Mouse (Mus musculus): ENCODE measurements at regions not wholly inside any gene's neighbourhood (a gene's known extent, or its start where the extent isn't known, plus 50 kb on each side); places are given as distances from the start of the nearest gene placed in this dataset.
"Not testable (repeated sequence)": the region's sequence is repeated elsewhere in the genome, so short reads cannot be mapped to it uniquely, and the experiment has no call there.

DNA sequence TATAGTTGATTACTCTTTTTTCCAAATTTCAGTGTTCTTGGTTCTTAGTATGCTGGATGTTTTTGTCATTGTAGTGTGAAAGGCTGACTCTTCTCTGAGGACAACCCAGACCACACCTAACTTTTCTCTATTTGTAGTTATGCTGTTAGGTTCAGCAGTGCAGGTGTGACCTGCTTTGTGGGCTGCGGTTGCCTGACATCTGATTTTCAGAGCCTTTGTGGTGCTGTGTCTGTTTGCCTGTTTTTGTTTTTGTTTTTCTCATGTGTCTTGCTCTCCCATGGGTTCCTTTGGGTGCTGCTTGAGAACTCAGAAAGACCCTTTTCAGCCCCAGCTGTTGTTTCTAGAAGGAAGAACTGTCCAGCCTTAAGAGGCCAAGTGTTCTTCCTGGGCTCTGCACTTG is 52.0 kb upstream of the Trpm1 start:
- DNase-seq (ENCODE audit: low spot score in 2 of 2): no peak

DNA sequence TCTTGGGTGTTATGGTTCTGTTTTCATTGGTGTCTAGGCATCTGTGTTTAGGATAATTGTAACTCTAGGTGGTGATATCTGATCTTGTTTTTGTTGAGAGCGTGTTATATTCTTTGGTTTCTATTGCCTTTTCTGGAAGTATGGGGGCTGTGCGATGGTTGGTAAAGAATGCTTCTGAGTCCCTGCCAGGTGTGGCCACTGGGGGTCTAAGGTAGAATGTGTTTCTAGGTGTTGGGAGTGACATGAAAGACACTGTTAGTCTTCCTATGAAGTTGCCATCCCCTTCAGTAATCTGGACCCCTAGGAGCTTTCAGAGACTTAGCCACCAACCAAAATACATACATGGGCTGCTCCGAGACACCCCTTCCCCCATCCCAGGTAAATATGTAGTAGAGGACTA is 54.0 kb upstream of the Trpm1 start:
- DNase-seq (ENCODE audit: low spot score in 2 of 2): no peak

DNA sequence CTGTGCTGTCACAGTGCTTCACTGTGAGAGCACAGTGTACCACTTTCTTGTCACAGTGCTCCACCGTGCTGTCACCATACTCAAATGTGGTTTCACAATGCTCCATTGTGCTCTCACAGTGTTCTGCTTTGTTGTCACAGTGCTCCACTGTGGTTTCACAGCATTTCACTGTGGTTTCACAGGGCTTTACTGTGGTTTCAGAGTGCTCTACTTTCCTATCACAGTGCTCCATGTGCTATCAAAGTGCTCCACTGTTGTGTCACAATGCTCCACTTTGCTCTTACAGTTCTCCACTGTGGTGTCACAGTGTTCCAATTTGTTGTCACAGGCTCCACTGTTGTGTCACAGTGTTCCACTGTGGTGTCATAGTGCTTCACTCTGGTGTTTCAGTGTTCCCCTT is 63.6 kb upstream of the Trpm1 start:
- no peak for DNase-seq (ENCODE audit: low spot score in 2 of 2)

DNA sequence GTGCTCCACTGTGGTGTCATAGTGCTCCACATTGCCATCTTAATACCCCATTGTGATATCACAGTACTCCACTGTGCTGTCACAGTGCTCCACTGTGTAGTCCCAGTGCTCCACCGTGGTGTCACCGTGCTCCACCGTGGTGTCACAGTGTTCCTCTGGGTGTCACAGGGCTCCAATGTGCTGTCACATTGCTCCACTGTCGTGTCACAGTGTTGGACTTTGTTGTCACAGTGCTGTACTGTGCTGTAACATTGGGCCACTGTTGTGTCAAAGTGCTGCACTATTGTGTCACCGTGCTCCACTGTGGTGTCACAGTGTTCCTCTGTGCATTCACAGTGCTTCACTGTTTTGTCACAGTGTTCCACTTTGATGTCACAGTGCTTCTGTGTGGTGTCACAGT is 64.6 kb upstream of the Trpm1 start:
- DNase-seq (ENCODE audit: low spot score in 2 of 2): no peak

DNA sequence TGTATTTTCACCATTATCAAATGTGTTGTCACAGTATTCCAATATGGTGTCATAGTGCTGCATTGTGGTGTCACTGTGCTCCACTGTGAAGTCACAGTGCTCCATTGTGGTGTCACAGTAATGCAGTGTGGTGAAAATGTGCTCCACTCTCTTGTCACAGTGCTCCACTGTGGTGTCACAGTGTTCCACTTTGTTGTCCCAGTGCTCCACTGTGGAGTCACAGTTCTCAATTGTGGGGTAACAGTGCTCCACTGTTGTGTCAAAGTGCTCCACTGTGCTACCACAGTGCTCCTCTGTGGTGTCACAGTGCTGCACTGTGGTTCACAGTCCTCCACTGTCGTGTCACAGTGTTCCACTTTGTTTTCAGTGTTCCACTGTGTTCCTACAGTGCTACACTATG is 69.7 kb upstream of the Trpm1 start:
- DNase-seq (ENCODE audit: low spot score in 2 of 2): not testable (repeated sequence)

DNA sequence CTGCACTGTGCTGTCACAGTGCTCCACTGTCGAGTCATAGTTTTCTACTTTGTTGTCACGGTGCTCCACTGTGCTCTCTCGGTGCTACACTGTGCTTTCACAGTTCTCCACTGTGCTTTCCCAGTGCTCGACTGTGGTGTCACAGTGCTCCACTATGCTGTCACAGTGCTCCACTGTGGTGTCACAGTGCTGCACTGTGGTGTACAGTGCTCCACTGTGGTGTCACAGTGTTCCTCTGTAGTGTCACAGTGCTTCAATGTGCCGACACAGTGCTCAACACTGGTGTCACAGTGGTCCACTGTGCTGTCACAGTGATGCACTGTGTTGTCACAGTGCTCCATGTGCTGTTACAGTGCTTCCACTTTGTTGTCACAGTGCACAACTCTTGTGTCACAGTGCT is 71.0 kb upstream of the Trpm1 start:
- no peak for DNase-seq (ENCODE audit: low spot score in 2 of 2)

DNA sequence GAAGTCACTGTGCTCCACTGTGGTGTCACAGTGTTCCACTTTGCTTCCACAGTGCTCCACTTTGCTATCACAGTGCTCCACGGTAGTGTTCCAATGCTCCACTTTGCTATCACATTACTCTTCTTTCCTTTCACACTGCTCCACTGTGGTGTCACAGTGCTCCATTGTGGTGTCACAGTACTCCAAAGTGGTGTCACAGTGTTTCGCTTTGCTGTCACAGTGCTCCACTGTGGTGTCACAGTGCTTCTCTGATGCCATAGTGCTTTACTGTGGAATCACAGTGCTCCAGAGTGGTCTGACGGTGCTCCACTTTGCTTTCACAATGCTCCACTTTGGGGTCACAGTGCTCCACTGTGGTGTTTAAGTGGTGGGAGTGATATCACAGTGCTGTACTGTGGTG is 71.4 kb upstream of the Trpm1 start:
- no peak for DNase-seq (ENCODE audit: low spot score in 2 of 2)

DNA sequence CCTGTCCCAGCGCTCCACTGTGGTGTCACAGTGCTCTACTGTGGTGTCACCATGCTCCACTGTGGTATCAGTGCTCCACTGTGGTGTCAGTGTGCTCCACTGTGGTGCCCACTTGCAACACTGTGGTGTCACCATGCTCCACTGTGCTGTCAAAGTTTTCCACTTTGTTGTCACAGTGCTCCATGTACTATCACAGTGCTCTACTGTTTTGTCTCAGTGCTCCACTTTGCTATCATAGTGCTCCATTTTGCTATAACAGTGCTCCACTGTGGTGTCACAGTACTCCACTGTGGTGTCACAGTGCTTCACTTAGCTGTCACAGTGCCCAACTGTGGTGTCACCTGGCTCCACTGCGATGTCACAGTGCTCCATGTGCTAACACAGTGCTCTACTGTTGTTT is 72.0 kb upstream of the Trpm1 start:
- no peak for DNase-seq (ENCODE audit: low spot score in 2 of 2)

DNA sequence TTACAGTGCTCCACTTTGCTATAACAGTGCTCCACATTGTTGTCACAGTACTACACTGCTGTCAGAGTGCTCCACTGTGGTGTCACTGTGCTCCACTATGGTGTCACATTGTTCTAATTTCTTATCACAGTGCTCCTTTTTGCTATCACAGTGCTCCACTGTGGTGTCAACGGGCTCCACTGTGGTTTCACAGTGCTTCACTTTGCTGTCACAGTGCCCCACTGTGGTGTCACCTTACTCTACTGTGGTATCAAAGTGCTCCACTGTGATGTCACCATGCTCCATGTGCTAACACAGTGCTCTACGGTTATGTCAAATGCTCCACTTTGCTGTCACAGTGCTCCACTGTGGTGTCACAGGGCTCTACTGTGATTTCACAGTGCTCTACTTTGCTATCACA is 72.6 kb upstream of the Trpm1 start:
- no peak for DNase-seq (ENCODE audit: low spot score in 2 of 2)

DNA sequence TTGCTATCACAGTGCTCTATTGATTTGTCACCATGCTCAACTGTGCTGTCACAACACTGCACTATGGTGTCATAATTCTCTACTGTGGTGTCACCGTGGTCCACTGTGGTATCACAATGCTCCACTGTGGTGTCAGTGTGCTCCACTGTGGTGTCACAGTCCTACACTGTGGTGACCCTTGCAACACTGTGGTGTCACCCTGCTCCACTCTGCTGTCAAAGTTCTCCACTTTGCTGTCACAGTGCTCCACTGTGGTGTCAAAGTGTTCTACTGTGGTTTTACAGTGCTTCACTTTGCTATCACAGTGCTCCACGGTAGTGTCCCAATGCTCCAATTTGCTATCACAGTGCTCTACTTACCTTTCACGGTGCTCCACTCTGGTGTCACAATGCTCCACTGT is 74.3 kb upstream of the Trpm1 start:
- no peak for DNase-seq (ENCODE audit: low spot score in 2 of 2)

DNA sequence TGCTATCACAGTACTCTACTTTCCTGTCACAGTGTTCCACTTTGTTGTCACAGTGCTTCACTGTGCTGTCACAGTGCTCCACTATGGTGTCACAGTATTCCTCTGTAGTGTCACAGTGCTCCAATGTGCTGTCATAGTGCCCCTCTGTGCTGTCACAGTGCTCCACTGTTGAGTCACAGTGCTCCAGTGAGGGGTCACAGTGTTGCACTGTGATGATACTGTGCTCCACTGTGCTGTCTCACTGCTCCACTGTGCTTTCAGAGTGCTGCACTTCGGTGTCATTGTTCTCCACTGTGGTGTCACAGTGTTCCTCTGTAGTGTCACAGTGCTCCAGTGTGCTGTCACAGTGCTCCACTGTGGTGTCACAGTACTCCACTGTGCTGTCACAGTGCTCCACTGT is 75.0 kb upstream of the Trpm1 start:
- DNase-seq (ENCODE audit: low spot score in 2 of 2): no peak

DNA sequence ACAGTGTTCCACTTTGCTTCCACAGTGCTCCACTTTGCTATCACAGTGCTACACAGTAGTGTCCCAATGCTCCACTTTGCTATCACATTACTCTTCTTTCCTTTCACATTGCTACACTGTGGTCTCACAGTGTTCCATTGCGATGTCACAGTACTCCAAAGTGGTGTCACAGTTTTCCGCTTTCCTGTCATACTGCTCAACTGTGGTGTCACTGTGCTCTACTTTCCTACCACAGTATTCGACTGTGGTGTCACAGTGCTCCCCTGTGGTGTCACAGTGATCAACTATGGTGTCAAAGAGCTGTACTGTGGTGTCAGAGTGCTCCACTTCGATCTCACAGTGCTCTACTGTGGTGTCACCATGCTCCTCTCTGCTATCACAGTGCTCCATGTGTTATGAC is 76.1 kb upstream of the Trpm1 start:
- no peak for DNase-seq (ENCODE audit: low spot score in 2 of 2)

DNA sequence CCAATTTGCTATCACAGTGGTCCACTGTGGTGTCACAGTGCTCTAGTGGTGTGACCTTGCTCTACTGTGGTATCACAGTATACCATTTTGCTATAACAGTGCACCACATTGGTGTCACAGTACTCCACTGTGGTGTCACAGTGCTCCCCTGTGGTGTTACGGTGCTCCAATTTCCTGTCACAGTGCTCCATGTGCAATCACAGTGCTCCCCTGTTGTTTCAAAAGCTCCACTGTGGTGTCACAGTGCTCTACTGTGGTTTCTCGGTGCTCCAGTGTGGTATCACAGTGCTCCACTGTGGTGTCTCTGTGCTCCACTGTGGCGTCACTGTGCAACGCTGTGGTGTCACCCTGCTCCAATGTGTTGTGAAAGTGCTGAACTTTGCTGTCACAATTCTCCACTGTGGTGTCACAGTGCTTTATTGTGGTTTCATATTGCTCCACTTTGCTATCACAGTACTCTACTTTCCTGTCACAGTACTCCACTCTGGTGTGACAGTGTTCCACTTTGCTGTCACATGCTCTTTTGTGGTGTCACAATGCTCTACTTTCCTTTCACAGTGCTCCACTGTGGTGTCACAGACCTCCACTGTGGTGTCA is 76.8 kb upstream of the Trpm1 start:
- DNase-seq (ENCODE audit: low spot score in 2 of 2): no peak

DNA sequence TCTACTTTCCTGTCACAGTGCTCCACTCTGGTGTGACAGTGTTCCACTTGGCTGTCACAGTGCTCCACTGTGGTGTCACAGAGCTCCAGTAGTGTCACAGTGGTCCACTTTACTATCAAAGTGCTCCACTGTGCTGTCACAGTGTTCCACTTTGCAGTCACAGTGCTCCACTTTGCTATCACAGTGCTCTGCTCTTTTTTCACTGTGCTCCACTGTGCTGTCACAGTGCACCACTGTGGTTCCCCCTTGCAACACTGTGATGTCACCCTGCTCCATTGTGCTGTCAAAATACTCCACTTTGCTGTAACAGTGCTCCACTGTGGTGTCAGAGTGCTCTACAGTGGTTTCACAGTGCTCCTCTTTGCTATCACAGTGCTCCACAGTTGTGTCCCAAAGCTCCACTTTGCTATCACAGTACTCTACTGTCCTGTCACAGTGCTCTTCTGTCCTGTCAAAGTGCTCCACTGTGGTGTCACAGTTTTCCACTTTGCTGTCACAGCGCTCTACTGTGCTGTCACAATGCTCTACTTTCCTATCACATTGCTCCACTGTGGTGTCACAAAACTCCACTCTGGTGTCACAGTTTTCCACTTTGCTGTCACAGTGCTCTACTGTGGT is 77.8 kb upstream of the Trpm1 start:
- no peak for DNase-seq (ENCODE audit: low spot score in 2 of 2)

DNA sequence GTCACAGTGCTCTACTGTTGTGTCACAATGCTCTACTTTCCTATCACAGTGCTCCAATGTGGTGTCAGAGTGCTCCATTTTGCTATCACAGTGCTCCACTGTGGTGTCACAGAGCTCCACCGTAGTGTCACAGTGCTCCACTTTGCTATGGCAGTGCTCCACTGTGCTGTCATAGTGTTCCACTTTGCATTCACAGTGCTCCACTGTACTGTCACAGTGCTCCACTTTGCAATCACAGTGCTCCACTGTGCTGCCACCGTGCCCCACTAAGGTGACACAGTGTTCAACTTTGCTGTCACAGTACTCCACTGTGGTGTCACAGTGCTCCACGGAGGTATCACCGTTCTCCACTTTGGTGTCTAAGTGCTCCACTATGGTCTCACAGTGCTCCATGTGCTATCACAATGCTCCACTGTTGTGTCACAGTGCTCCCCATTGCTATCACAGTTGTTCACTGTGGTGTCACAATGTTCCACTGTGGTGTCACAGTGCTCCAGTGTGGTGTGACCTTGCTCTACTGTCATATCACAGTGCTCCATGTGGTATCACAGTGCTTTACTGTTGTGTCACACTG is 78.9 kb upstream of the Trpm1 start:
- no peak for DNase-seq (ENCODE audit: low spot score in 2 of 2)

DNA sequence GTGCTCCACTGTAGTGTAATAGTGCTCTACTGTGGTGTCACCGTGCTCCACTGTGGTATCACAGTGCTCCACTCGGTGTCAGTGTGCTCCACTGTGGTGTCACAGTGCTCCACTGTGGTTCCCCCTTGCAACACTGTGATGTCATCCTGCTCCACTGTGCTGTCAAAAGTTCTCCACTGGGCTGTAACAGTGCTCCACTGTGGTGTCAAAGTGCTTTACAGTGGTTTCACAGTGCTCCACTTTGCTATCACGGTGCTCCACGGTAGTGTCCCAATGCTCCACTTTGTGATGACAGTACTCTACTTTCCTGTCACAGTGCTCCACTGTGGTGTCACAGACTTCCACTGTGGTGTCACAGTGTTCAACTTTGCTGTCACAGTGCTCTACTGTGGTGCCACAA is 79.4 kb upstream of the Trpm1 start:
- no peak for DNase-seq (ENCODE audit: low spot score in 2 of 2)

DNA sequence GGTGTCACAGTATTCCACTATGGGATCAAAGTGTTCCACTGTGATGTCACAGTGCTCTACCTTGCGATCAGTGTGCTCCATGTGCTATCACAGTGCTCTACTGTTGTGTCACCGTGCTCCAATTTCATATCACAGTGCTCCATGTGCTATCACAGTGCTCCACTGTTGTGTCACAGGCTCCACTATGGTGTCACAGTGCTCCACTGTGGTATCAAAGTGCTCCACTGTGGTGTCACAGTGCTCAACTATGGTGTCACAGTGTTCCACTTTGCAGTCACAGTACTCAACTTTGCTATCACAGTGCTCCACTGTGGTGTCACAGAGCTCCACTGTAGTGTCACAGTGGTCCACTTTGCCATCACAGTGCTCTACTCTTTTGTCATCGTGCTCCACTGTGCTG is 79.9 kb upstream of the Trpm1 start:
- no peak for DNase-seq (ENCODE audit: low spot score in 2 of 2)

DNA sequence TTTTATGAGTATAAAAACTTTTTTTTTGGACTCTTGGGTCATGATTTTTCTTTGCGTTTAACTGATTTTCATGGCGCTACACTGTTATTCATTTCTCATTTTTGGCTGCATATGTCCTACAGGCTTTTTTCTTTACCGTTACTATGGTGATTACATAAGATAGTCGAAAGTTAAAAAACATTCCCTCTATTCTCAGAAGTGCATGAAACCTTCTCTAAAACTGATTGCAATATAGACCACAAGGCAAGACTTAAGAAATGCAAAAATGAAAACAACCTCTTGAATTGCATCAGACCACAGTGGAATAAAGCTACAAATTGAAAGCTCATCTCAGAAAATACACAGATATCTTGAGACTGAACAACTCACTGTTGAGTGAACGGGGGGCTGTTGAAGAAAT is 82.7 kb upstream of the Trpm1 start:
- no peak for DNase-seq (ENCODE audit: low spot score in 2 of 2)

DNA sequence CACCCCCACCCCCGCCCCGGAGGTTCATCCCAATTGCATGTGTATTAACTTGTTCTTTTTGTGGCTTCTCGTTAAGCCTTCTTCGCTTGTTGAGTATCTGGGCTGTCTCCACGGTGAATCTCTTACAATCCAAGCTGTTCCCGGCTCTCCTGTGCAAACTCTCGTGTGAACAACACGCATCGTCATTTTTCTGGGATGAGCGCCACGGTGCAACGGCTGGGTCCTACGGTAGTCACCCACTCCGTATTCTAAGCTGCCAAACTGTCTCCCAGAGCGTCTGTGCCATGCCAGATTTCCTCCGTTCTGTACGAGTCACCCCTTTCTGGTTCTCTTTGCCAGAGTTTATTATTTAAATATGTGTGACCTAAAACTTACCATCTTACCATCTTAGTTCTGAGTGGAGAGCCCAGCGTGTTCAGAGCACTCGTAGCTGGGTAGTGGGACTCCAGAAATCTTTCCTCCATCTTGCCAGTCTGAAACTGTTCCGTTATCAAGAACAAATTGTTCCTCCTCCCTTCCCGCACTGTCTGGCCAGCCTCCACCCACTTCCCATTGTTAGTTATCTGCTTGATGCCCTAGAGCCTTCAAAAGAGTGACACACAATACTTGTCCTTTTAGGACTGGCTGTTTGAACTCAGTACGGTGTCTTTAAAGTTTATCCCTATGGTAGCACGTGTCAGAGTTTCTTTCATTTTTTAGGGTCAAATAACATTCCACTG is 87.9 kb upstream of the Trpm1 start:
- DNase-seq (ENCODE audit: low spot score in 2 of 2): peak; percentile 67 to 93

DNA sequence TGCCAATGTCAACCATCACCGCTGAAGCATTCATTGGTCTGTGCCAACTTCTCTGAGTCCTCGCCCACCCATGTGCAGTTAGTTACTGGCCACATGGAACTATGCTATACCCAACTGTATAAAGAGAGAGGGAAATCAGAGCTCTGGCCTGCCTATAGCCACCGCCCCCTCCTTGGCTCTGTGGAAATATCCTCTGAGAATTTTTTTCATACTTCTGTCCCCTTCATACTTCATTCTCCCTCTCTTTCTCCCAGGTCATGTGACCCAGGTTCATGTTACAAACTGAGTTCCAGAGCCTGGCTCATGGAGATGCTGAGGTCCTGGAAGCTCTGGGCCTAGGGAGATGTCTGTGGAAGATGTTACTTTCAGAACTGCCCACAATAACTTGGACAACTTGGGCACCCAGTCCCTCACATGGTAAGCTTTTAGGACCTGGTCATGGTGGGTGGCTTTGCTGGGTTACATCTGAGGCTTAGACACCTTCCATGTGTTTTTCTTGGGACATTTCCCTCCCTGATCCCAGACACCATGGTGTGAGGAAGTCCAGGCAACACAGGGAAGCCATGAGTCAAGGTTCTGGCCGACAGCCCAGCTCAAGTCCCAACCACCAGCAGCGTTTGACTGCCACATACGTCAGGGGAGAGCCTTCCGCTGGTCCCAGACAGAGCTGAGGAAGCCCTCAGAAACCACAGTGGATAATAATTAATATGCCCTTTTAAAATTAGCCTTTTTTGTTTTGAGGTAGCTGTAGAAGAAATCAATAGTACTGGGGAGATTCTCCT is 89.0 kb upstream of the Trpm1 start:
- DNase-seq (ENCODE audit: low spot score in 2 of 2): peak in 1 of 2 experiments; percentile 62

DNA sequence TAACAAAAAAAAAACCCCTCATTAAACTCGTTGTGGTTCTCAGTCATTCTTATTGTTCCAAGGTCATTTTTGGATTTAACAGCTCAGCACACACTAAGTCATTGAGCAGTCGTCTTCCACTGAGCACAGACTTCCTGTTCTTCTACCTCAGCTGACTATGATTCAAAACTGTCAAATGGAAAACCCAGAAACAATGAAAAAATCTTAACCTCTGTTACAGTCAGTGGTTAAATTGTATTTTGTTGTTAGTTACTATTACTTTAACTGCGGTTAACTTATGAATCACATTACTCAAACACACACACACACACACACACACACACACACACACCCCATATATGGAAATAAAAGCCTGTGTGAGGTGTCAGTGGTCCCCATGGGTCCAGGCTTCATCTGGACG is 92.5 kb upstream of the Trpm1 start:
- no peak for DNase-seq (ENCODE audit: low spot score in 2 of 2)

DNA sequence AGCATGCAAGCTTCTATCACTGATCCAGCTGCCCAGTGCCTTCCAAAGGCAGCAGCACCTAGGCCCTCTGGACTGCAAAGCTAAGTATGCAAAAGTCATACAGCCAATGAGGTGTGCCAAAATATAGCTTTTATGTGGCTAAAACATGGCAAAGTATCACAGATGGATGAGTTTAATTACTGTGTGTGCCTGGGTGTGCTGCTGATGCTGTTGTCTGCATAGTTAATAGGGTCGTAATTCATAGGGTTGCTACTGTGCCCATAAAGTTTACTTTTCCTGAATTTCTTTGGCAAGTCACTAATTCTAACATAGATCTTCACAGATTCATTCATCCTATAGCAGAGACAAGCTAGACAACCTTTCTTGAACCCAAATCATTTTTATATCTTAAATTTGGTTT is 93.1 kb upstream of the Trpm1 start:
- DNase-seq (ENCODE audit: low spot score in 2 of 2): no peak
